Mouse (Mus musculus) fibroblast of lung, adult 2 months (primary cell): ENCODE measurements around the gene Atg14.
A peak's percentile ranks its signal among the peaks of the same experiment; 100 is the strongest.
"Not testable (repeated sequence)": the region's sequence is repeated elsewhere in the genome, so short reads cannot be mapped to it uniquely, and the experiment has no call there.

Experiments
- DNase-seq: peaks from one replicate; pipeline ENCODE4 v3.0.0-alpha.2; 2011; ENCODE audit warnings: low read depth

Atg14 gene

GRCm38 (mm10) chr14:47570549-47570948, at the start of gene Atg14:
Atg14 (minus strand) TSS chr14:47570649.
- not testable (repeated sequence) for DNase-seq

DNA sequence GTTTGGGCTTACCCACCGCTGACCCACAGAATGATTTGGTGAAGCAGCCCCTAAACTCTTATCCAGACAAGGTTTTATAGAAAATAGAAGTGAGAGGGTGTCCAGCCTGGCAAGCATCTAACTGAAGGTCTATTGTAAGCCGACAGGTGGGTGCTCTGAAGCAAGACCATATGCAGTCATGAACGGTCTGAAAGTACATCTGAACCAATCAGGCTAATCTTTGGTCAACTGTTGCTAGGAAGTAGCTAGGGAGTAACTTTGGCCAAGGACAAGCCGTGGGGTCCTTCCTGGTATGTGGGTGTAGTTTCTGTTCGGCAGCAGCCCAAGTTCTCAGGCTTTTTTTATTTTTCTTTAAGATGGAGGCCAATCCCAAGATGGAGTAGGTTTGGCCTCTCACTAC, 48.4 kb upstream of the Atg14 start:
- DNase-seq, result no peak

DNA sequence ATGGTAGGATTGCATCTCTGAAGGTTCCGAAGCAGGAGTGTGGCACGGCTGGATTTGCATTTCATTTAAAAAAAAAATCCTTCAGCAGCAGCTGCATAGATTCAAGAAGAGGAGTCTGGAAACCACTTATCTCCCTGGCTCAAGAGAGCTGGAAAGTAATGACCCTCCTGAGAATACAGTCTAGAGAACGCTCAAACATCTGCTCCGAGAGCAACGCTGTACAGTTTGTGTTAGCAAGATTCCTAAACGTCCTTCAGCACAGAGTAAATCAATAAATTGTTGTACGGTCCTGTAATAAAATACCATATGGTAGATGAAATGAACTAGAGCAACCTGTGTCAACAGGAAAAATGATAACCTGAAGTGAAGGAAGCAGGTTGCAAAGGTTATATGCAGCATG, 42.8 kb upstream of the Atg14 start:
- no peak for DNase-seq

DNA sequence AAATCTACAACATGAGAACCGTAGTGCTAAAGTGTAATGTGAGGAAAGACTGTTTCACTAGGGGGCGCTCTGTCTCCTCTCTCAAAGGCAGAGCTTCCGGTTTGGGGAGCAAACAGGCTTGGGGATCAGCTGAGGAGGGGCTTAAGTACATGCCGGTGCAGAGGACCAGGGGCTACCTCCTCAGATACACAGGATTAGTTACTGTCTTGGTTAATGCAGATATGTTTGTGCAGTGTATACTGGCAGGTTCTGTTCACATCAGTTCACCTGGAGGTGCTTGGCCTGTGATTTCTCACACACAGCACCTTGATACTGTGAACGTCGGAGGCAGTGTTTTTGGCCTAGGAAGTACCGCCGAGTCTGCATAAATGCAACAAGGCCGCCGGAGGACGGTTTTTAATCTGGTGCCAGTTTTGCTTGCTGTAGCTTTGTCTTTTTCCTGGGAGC, 27.5 kb upstream of the Atg14 start:
- peak; percentile 10 for DNase-seq

DNA sequence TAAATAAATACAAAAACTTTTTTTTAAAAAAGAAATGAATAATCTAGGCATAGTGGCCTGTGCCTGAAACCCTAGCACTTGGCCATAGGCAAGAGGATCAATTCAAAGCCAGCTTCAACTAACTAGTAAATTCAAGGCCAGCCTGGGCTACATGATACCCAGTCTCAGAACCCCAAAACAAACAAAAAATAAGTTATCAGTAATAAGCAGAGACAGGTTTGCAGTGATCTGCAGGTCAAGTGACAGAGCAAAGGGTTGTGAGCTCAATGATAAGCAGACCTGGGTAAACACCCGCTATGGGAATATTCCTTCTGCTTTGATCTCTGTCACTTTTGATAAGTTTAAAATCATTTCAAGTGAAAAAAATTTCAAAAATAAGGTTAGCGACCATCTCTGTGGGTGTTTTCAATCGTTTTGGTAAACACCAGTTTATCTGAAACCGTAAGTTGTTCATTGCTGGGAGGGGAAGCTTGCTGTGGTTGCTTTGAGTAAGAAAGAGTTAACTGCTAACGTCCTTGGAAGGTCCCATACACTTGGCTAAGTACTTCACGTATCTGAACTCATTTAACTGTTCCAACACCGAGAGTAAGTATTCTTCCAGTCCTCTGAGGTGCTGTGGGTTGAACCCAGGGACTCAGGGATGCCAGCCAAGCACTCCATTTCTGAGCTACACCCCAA, 24.1 kb upstream of the Atg14 start:
- no peak for DNase-seq

DNA sequence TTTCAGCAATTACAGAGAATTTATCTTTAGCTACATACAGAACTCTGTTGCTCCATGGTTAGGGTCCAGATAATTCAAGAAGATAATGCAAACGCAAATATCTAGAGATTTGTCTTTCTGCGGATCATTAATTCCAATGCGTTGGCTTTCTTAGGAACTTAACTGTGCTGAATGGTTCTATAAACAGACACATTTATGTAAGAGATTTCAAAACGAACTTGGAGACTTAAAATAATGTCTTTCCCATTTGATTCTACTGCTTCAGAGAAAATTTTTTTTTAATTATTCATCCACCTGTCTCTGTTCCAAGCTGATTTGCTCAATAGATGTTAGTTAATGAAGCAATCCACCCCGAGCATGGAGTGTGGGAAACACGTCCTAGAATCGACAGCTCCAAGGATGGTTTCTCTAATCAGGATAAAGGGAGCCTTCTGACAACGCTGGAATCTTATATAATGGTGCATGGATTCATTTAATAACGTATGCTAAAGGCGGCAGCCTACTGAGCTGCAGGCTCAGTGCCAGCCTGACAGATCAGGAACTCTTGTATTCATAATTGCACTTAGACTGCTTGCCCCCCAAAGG, 20.0 kb upstream of the Atg14 start:
- DNase-seq, result no peak

GRCm38 (mm10) chr14:47589444-47589843, 19.0 kb upstream of the Atg14 start:
- DNase-seq, result no peak

DNA sequence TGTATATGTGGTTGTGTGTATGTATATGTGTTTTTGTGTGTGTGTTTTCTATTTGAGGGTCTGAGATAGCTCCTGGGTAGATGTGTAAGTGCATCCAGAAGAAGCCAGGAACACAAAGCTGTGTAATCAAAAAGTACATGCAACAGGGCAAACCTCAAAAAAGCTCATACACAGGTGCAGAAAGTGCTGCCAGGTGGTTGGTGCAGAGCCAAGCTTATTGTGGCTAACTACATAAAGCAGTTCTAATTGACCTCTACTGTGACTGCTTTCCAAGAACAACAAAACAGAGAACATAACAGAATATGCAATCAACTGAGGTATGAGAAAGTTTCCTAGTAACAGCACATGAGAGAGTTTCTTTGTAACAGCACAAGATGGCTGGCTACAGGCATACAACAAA, 13.9 kb upstream of the Atg14 start:
- no peak for DNase-seq

DNA sequence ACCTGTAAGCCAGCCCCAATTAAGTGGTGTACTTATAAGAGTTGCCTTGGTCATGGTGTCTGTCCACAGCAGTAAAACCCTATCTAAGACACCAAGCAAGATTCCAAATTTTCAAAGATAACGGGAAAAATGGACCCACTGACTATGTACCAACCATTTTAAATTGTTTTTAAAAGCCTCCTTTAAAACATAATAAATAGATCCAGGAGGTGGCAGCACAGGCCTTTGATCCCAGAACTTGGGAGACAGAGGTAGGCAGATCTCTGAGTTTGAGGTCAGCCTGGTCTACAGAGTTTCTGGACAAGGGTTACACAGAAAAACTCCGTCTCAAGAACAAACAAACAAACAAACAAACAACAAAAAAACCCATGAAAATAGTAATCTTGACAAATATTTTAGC, 11.2 kb upstream of the Atg14 start:
- DNase-seq, result peak; percentile 26

- DNase-seq, result no peak
Observed at GRCm38 (mm10) chr14:47581280-47581679, 10.8 kb upstream of the Atg14 start.

DNA sequence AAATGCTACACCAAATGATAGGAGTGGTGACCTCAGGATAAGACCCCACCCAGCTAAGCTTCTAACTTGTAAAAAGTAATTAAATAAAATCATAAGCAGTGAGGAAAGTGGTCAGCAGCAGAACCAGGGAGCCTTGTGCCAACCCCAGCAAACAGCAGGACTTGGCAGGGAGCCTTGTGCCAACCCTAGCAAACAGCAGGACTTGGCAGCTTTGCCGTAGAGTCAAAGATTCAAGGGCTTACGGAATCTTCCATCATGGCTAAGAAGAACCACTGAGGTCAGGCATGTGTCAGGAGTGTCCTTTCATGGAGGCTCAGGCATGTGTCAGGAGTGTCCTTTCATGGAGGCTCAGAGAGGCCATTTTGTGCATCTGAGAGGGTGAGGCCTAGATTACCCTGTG, 7.6 kb upstream of the Atg14 start:
- peak; percentile 9 for DNase-seq

GRCm38 (mm10) chr14:47576687-47577086, 6.2 kb upstream of the Atg14 start:
- no peak for DNase-seq

DNA sequence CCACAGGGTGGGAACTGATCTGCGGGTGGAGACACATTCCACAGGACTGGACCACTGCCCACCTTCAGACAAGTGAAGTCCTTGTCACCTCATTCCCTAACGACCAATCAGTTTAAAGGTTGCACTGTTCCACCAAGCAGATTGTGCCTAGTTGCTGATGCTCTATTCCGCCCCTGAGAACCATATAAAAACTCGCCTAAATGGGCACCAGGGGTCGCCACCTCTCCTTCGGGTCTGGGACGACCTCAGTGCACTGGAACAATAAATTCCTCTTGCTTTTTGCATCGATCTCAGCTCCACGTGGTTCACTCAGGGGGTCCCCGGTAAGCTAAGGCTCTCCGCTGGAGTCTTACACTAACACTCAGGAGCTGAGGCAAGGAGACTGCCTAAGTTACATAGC, 4.3 kb upstream of the Atg14 start:
- DNase-seq, result no peak

DNA sequence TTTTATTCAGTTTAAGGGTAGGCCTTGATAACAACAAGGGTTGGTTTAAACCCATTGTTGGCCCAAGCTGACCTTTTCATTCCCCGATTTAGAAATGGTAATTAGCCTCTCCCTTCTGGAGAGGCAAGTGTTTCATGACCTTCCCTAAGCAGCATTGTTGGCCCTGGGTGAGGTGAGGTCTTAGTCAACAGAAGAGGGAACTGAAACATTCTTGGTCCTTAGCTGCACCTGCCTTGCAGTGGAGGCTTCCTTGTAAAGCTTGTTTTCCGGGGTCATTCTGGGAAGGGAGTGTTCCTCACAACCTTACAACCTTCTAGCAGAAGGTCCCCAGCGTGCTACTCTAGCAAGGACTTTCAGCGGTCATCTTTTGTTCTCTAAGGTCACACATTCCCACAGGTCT, 2.3 kb upstream of the Atg14 start:
- DNase-seq, result no peak

- peak; percentile 97 for DNase-seq
Observed at GRCm38 (mm10) chr14:47567962-47568652, 2.3 kb downstream of the Atg14 start.

GRCm38 (mm10) chr14:47563106-47563505, 7.3 kb downstream of the Atg14 start:
- DNase-seq, result no peak

- no peak for DNase-seq
Observed at GRCm38 (mm10) chr14:47562530-47562929, 7.9 kb downstream of the Atg14 start.

DNA sequence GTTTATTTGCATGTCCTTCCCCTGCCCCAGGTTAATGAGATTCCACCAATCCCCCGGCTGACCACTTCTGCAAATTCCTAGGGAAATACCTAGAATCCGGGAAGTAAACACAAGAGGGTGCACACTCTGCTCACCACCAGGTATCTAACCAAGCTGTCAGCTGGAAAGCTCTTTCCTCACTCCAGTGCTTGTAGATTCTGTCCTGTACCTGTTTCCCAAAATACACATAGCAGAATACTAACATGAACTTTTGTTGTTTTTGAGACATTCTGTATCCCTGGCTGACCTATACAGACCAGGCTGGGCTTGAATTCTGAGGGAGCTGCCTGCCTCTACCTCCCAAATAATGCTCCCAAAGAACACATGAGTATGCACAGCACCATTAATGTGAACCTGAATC, 9.7 kb downstream of the Atg14 start:
- DNase-seq, result no peak

DNA sequence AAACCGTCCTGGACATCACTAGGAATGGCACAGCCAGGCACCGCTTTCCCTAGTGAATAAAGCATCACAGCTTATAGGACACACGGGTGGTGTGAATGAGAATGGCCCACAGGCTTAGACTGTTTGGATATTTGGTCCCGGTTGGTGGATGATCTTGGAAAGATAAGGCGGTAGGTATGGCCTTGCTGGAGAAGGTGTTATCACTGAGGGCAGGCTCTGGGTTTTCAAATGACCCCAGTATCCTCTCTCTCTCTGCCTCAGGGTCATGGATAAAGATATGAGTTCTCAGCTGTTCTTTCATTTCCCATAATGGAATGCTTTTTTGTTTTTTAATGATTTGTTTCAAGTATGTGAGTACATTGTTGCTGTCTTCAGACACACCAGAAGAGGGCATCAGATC, 15.2 kb downstream of the Atg14 start:
- no peak for DNase-seq

DNA sequence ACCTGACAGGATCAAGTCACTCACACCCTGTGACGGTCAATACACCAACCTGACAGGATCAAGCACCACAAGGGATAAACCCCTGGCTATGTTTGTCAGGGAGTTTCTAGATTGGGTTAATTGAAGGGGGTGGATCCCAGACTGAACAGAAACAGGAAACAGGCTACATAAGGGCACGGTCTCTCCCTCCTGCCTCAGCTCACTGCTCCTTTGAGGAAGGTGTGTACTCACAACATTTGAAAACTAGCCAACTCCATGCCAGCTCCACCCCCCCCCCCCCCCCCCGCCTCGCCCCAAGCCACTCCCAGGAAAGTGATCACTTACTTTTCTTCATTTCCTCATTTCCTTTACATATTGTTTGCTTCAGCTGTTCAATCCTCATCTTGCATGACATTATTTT, 16.2 kb downstream of the Atg14 start:
- no peak for DNase-seq

- DNase-seq, result no peak
Observed at GRCm38 (mm10) chr14:47553380-47553779, 17.1 kb downstream of the Atg14 start.

- no peak for DNase-seq
Observed at GRCm38 (mm10) chr14:47551668-47552067, 18.8 kb downstream of the Atg14 start.

- DNase-seq, result no peak
Observed at GRCm38 (mm10) chr14:47544877-47545276, 25.6 kb downstream of the Atg14 start.
